Mouse (Mus musculus) bone marrow macrophage, adult 2 months (primary cell): Measurements from ENCODE around the gene Cox6a1.

Experiments used
- CTCF ChIP-seq: IDR thresholded peaks from 2 replicates; pipeline ENCODE4 v1.5.1; 2012; ENCODE audit warnings: low read depth, mild to moderate bottlenecking, low read length, moderate library complexity
- POLR2A ChIP-seq: IDR thresholded peaks from 2 replicates; pipeline ENCODE4 v1.6.1; 2012; ENCODE audit warnings: mild to moderate bottlenecking, low read depth, low read length, borderline replicate concordance

DNA sequence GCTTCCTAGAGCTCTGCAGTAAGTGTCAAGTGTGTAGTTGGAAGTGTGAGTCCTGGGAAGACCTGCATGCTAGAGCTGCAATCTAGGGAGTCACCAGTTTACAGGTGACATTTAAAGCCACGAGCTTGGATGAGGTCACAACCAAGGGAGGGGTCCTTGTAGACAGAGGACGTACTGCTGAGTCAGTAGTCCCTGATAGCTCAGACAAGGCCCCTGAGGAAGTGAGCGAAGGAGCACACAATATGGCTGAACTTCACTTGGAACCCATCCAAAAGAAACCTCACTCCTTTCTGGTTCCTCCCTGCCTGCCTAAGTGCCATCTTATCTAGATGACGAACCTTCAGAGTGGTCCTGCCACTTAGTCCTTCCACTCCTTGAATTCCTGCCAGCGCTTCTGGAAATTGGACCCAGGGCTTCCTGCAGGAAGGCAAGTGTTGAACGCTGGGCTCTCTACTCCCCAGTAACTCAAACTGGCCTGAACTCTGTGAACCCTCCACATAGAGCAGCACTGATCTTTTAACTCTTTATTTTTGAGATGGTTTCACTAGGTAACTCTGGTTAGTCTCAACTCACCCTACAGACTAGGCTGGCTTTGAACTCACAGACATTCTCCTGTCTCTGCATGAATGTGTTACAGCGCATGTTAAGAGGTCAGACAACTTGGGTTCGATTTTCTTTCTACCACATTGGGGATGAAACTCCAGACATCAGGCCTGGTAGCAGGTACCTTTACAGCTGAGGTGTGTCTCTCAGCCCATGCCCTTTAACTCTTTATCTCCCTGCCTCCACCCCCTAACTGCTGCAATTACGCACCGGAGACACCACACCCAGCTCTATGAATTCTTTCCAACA lies 35.7 kb downstream of the Cox6a1 start:
- TF ChIP-seq CTCF (no peak), POLR2A (no peak)
